Mouse (Mus musculus) kidney, adult 8-10 months (tissue): ENCODE measurements around the gene C2cd3.

Experiments
- DNase-seq, 2 experiments: peaks; one replicate each; pipeline ENCODE4 v3.0.0; 2022

C2cd3 gene

DNA sequence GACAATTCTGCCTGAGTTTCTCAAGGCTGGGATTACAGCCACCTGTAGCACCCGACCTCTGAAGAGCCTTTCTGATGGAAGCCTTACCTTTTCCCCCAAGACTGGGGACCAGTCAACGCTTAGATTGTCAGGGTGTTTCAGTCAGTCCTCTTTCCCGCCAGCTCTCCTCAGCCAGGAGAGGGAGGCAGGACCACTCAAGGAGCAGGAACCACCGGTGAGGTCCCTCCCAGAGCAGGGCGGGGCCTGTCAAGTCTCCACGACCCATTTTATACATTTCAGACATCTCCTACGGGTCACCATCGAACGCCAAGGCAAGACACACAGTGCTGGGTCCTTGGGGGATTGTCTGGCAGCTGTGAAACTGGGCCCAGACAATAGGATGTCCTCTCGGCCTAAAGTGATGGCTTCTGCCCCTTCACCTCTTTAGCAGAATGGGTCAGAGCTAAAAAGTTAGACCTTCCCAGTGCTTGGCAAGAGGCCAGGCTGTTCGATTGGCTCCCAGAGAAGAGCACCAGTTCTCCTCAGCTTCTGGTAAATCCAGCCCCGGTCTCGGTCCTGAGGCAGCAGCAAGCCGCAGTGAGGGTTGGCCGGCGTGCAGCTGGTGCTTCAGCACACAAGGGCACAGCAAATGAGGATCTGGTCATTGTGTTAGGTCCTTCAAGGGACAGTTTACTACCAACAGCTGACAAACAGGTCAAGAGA is 128.4 kb downstream of the C2cd3 start:
- DNase-seq = no peak

DNA sequence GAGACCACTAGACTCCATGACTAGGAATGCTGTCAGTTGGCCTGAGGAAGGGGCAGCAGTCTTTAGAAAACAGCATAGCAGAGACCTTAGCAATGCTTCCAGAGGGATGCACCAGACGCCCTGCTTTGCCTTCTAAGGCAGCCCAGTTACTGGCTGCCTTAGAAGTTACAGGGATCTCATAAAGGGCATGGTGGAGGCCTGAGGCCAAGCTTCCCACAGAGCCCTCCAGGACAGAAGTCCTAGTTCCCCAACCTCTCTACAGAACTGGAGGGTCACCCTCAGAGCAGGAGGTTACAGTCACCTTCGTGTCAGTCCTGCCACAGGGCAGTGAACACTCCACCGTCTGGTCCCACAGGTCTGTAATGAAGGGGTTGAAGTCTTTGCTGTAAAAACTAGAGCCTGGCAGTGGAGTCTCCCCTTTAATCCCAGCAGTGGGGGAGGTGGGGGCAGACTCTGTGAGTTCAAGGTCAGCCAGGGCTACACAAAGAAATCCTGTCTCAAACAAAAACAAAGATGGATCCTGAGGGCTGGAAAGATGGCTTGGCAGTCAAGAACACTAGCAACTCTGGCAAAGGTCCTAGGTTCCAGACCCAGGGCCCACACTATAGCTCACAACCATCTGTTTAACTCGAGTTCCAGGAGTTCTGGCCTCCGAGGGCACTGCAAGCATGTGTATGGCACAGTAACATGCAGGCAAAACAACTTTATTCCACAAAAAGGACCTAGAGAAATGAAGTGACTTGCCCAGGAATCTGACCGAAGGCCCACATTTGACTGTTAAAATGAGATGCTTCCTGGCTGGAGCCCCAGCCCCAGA is 129.2 kb downstream of the C2cd3 start:
- DNase-seq = no peak

DNA sequence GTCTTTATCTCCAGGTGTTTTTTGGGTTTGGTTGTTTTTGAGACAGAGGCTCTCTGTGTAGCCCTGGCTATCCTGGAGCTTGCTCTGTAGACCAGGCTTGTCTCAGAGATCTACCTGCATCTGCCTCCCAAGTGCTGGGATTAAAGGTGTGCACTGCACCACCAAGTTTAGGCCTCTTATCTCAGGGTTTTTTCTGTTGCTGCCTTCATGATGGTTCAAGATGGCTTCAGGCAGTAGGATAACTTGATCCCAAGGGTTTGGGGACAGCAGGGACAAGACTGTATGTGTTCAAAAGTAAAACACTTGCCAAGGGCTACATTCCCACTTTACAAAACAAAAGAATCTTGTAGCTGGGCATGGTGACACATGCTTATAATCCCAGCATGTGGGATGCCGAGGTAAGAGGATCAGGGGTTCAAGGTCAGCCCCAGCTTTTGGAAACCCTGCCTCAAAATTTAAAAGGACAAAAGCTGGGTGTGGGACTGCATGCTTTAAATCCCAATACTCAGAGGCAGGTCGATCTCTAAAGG is 129.9 kb downstream of the C2cd3 start:
- DNase-seq = no peak

DNA sequence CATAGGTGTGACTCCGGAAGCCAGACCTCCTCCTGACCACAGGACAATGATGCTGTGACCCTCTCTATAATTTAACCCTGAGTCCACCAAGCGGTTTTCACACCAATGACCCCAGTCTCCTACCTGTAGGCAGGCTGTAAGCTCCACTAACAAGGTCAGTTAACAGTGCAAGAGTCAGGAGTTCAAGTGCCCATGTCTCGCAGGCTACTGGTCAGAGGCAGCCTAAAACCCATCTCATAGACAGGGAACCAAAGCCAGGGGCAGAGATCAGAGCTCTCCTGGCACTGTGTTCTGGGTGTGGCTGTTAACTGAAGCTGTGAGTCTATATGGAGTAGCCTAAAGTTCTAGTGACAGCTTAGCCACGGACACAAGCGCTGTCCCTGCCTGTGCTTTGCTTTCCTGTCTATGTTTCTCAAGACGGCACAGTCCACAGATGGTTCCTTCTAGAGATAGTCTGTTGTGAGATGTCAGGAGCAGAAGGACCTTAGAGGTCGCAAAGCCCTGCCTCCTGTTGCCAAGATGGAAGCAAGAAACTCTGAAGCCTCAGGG is 130.4 kb downstream of the C2cd3 start:
- no peak for DNase-seq

DNA sequence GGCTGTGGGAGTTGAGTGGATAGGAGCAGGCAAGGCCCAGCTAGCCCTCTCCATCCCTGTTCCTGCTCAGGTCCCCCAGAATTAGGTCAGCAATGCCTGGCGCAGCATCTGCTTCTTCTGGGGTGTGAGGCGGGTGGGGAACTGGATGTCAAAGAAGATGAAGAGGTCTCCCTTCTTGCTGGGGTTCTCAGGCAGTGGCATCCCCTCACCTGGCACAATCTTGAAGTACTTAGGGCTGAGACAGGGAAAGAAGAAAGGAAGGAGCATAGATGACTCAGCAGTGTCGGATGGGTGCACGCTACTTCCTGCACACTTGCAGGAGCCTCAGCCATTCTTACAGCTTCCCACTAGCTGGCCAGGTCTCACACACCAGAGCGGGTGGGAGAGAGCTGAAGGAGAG is 131.0 kb downstream of the C2cd3 start:
- no peak for DNase-seq

DNA sequence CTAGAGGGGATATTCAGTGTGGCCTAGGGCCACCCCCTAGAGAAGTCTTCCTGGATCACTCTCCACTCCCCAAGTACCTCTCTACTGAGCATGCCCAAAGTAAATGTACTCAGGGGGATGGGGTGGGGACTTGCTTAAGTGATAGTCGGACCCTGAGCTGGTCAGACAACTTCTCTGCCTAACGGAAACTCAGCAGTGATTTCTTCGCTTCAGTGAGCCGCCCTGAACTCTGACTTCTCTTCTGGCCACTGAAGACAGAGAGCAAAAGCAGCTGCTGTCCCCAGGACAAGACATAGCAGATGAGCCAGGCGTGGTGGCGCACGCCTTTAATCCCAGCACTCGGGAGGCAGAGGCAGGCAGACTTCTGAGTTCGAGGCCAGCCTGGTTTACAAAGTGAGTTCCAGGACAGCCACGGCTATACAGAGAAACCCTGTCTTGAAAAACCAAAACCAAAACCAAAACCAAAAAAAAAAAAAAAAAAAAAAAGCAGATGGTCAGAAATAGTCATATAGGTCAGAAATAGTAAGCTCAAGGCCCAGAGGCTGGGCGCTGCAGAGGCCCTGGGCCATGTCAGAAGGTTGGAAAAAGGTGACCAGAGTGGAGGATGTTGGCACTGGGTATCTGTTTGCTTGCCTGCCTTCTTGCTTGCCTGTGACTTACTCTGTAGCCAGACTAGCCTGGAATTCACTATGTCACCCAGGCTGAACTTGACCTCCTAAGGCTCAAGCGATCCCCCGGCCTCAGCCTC is 132.9 kb downstream of the C2cd3 start:
- DNase-seq = no peak

DNA sequence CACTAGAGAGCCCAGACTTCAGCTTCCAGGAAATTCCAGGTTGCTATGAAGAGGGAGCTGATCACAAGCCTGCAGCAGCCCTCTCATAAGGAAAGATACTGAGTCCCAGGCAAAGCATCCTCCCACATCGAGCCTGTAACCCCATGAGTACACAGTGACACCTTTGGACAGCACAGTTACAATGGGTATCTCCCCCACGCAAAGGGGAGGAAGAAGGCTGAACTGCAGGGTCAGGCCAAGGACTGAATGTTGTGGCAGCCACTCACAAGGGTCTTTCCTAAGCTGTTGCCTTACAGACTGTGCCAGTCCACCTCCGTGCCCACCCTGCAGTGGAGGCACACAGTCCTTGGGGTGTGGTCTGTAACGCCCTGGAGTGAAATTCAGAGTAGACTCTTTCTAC is 134.5 kb downstream of the C2cd3 start:
- DNase-seq = no peak

DNA sequence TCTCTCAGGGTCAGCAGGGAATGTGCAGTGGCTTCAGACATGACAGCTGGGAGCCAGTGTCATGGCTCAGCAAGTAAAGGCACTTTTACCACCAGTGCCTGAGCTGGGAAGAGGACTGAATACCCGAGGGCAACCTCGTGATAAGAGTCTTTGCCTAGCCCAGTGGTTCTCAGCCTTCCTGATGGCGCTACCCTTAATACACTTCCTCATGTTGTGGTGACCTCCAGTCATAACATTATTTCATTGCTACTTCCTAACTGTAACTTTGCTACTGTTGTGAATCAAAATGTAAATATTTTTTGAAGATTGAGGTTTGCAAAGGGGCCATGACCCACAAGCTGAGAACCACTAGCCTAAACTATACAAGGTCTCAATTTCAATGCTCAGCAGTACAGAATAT is 136.6 kb downstream of the C2cd3 start:
- no peak for DNase-seq

DNA sequence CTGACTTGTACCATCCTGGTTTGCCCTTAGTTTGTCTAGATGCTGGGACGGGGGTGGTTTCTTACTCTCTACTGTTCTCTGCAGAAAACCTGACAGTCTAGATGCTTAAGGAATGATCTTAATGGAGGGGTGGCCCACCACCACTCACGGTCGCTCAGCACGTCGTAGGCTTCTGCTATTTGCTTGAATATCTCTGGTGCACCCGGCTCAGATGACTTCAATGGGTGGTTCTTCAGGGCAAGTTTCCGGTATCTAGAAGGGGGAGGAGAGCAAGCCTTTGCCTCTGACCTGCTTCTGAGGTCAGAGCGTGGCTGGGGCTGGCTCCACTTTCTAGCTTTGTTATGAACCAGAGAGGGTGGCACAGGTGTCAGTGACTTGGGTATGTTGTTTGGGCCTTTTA is 139.6 kb downstream of the C2cd3 start:
- DNase-seq = no peak

DNA sequence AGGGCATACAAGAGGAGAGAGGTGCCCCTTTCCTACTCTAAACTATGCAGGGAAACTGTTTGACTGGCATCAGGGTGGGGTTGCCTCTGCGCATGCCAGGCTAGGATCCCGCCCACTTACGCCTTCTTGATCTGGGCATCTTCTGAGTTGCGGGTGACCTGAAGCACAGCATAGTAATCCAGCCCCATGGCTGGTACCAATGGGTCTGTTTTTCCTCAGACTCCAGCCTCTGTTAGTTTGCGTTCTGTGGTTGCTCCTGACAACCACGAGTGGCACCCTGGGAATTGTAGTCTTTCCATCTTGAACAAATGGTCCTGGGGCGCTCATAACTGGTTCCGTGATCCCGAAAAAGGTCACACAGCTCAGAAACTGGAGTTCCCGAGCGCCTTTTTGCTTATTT is 142.5 kb downstream of the C2cd3 start, which contains the start of gene Dnajb13:
Gene Dnajb13 (minus strand): TSS at position 388 of the 400 bp plus-strand sequence.
- DNase-seq = no peak
